ENCODE assay signal across 26 mouse cellular contexts in genomic region chr7:46879851-46880250, GRCm38 (mm10). TPM values are rescaled to one million over a fixed set of nuclear protein-coding genes. Genes with fewer than 3 reads are reported as not detected.
DNase-seq lines count a peak whose midpoint lies in the region; ATAC-seq and TF ChIP-seq lines count a peak whose summit lies in the region.
"Had no signal": no experiment of that assay in that cellular context is flagged by ENCODE, and none has a peak within 500 bp of the region (broad histone marks: within the 10 kb centered on the region; RNA-seq: fewer than 3 reads in every experiment).

No protein-coding gene starts in this region.

- no peak overlapping the region for H3K27ac ChIP-seq in hindbrain, postnatal 0 days
- no peak overlapping the region for H3K27ac ChIP-seq in hindbrain, embryonic 12.5 days
- H3K27ac ChIP-seq: heart, adult 2 months; hindbrain, embryonic 13.5 days; intestine, embryonic 15.5 days; layer of hippocampus, adult 2 months; limb, embryonic 12.5 days; liver, embryonic 14.5 days; midbrain, embryonic 15.5 days had no signal

- 87% methylated on average over 5 of the region's 5 CpGs for WGBS in hindbrain, postnatal 0 days
- WGBS in hindbrain, embryonic 12.5 days = 95% methylated on average over 5 of the region's 5 CpGs

- no peak overlapping the region for H3K4me2 ChIP-seq in hindbrain, postnatal 0 days (ENCODE audit: low read depth, low read length)
- H3K4me2 ChIP-seq in hindbrain, embryonic 12.5 days (replicated peaks) = no peak overlapping the region
- H3K4me2 ChIP-seq: hindbrain, embryonic 13.5 days; intestine, embryonic 15.5 days; limb, embryonic 12.5 days; midbrain, embryonic 15.5 days had no signal

- no peak overlapping the region for H3K4me3 ChIP-seq in hindbrain, postnatal 0 days (ENCODE audit: low read length)
- H3K4me3 ChIP-seq in hindbrain, embryonic 12.5 days = no peak overlapping the region
- H3K4me3 ChIP-seq: erythroblast, embryonic 14.5 days; heart, adult 2 months; hindbrain, embryonic 13.5 days; intestine, embryonic 15.5 days; layer of hippocampus, adult 2 months; limb, embryonic 12.5 days; megakaryocyte, embryonic 14.5 days; midbrain, embryonic 15.5 days had no signal

- no peaks in the 10 kb centered on the region for H3K36me3 ChIP-seq in hindbrain, postnatal 0 days (ENCODE audit: insufficient read depth, low read length)
- peaks cover 5% of the 10 kb centered on the region; the same call in 1 of the 2 replicates for H3K36me3 ChIP-seq in hindbrain, embryonic 12.5 days
- H3K36me3 ChIP-seq: intestine, embryonic 15.5 days had no signal

- ATAC-seq in hindbrain, postnatal 0 days = no peak
- no peak for ATAC-seq in hindbrain, embryonic 12.5 days (ENCODE audit: low FRiP score)
- ATAC-seq in granulocyte monocyte progenitor cell, adult 5-6 weeks (replicated peaks; ENCODE audit: poor library complexity, severe bottlenecking) = no peak
- ATAC-seq: activated CD4-positive, CD25-positive, alpha-beta regulatory T cell, adult 4 months; forebrain, postnatal 0 days; intestine, embryonic 15.5 days; midbrain, embryonic 15.5 days had no signal

- no peaks in the 10 kb centered on the region for H3K4me1 ChIP-seq in hindbrain, postnatal 0 days (ENCODE audit: insufficient read depth, low read length)
- H3K4me1 ChIP-seq in hindbrain, embryonic 12.5 days = no peaks in the 10 kb centered on the region
- H3K4me1 ChIP-seq: hindbrain, embryonic 13.5 days; intestine, embryonic 15.5 days; limb, embryonic 12.5 days; midbrain, embryonic 15.5 days had no signal

- no peaks in the 10 kb centered on the region for H3K9me3 ChIP-seq in hindbrain, postnatal 0 days (ENCODE audit: low read length)
- no peaks in the 10 kb centered on the region for H3K9me3 ChIP-seq in hindbrain, embryonic 12.5 days (replicated peaks)
- H3K9me3 ChIP-seq: hindbrain, embryonic 13.5 days; intestine, embryonic 15.5 days; limb, embryonic 12.5 days; megakaryocyte, embryonic 14.5 days; midbrain, embryonic 15.5 days had no signal

- H3K27me3 ChIP-seq in hindbrain, postnatal 0 days (ENCODE audit: insufficient read depth, low read length) = no peaks in the 10 kb centered on the region
- H3K27me3 ChIP-seq in hindbrain, embryonic 12.5 days = no peaks in the 10 kb centered on the region
- H3K27me3 ChIP-seq: hindbrain, embryonic 13.5 days; intestine, embryonic 15.5 days; limb, embryonic 12.5 days; megakaryocyte, embryonic 14.5 days; midbrain, embryonic 15.5 days had no signal

- TF ChIP-seq CTCF in hindbrain, postnatal 0 days (IDR thresholded peaks at IDR 0.05; ENCODE audit: low read depth) = no peak

- no peak overlapping the region for H3K9ac ChIP-seq in hindbrain, postnatal 0 days (replicated peaks; ENCODE audit: low read length)
- H3K9ac ChIP-seq in hindbrain, embryonic 12.5 days = no peak overlapping the region
- H3K9ac ChIP-seq: forebrain, postnatal 0 days; hindbrain, embryonic 13.5 days; intestine, embryonic 15.5 days; limb, embryonic 12.5 days; liver, embryonic 14.5 days; midbrain, embryonic 15.5 days had no signal

- peak; percentile 18 for DNase-seq in adrenal gland, postnatal 10 days
- DNase-seq in adrenal gland, adult 8-10 months = no peak
- peak; percentile 10 for DNase-seq in hindbrain, postnatal 0 days (ENCODE audit: low spot score)
- peak; percentile 34 for DNase-seq in retina, postnatal 1 day
- DNase-seq in retina, embryonic 14.5 days (ENCODE audit: low spot score) = no peak
- no peak for DNase-seq in T-cell, adult 2 months (ENCODE audit: low spot score)
- DNase-seq: cerebellum, postnatal 36 days; forebrain, postnatal 0 days; heart, adult 2 months; lung, postnatal 14 days had no signal

RNA-seq across cellular contexts. Expression of gene Ldhc, which starts 18.8 kb away (rescaled TPM):
- not detected for total RNA-seq in adrenal gland, postnatal 10 days (2021)
- not detected for total RNA-seq in adrenal gland, adult 8-10 months (2022)
- not detected in 2 replicates for total RNA-seq in hindbrain, postnatal 0 days (2014; rRNA removed)
- 0.15 and 0.26 TPM in 2 replicates for polyA plus RNA-seq in hindbrain, postnatal 0 days (2015; fragmentation: Nextera tagmentation; extraction: Ambion mirVana)
- polyA plus RNA-seq in hindbrain, embryonic 12.5 days (2016; fragmentation: Nextera tagmentation; extraction: Ambion mirVana) = 0.36 TPM in 1 of 2 replicates, not detected in the other
- 3.5 TPM in 1 of 2 replicates, not detected in the other for total RNA-seq in granulocyte monocyte progenitor cell, adult 5-6 weeks (2014; fragmentation: Nextera tagmentation)
- 1.2 TPM in 1 of 2 replicates, not detected in the other for total RNA-seq in granulocyte monocyte progenitor cell, adult 5-6 weeks (2017)
- total RNA-seq: forebrain, postnatal 0 days; gastrocnemius, adult 18-20 months; heart, adult 2 months; layer of hippocampus, adult 2 months; left cerebral cortex, adult 18-20 months had no signal
- polyA plus RNA-seq: activated CD4-positive, CD25-positive, alpha-beta regulatory T cell, adult 4 months; forebrain, postnatal 0 days; heart, postnatal 0 days; intestine, embryonic 15.5 days; limb, embryonic 12.5 days; stomach, embryonic 16.5 days; thymus, postnatal 0 days had no signal

RNA-seq across cellular contexts. Expression of gene Ldha, which starts 38.6 kb away (rescaled TPM):
- total RNA-seq in adrenal gland, postnatal 10 days (2021) = 100 to 1,000 TPM; 693 to 863 TPM
- 100 to 1,000 TPM; 146 to 275 (median 231) TPM for total RNA-seq in adrenal gland, adult 8-10 months (2022)
- 424 and 467 TPM in 2 replicates for total RNA-seq in hindbrain, postnatal 0 days (2014; rRNA removed)
- polyA plus RNA-seq in hindbrain, postnatal 0 days (2015; fragmentation: Nextera tagmentation; extraction: Ambion mirVana) = 747 and 766 TPM in 2 replicates
- 855 and 900 TPM in 2 replicates for polyA plus RNA-seq in hindbrain, embryonic 12.5 days (2016; fragmentation: Nextera tagmentation; extraction: Ambion mirVana)
- total RNA-seq in granulocyte monocyte progenitor cell, adult 5-6 weeks (2014; fragmentation: Nextera tagmentation) = 641 and 708 TPM in 2 replicates
- 507 and 538 TPM in 2 replicates for total RNA-seq in granulocyte monocyte progenitor cell, adult 5-6 weeks (2017)

RNA-seq across cellular contexts. Expression of gene Tsg101, which starts 39.9 kb away (rescaled TPM):
- total RNA-seq in adrenal gland, postnatal 10 days (2021) = 10 to 100 TPM; 68.6 to 69.5 TPM
- total RNA-seq in adrenal gland, adult 8-10 months (2022) = 10 to 100 TPM; 72.4 to 91.6 (median 78.7) TPM
- 83.7 and 105 TPM in 2 replicates for total RNA-seq in hindbrain, postnatal 0 days (2014; rRNA removed)
- 272 and 279 TPM in 2 replicates for polyA plus RNA-seq in hindbrain, postnatal 0 days (2015; fragmentation: Nextera tagmentation; extraction: Ambion mirVana)
- 310 and 346 TPM in 2 replicates for polyA plus RNA-seq in hindbrain, embryonic 12.5 days (2016; fragmentation: Nextera tagmentation; extraction: Ambion mirVana)
- 79.0 and 140 TPM in 2 replicates for total RNA-seq in granulocyte monocyte progenitor cell, adult 5-6 weeks (2014; fragmentation: Nextera tagmentation)
- total RNA-seq in granulocyte monocyte progenitor cell, adult 5-6 weeks (2017) = 33.1 and 43.8 TPM in 2 replicates

Comparison
In these comparisons a context has a peak if more than half of its experiments do, and no peak if none do; other contexts are left out.
1. DNase-seq: peak in adrenal gland, postnatal 10 days (single experiment), hindbrain, postnatal 0 days (single experiment) and retina, postnatal 1 day (single experiment); none in adrenal gland, adult 8-10 months (single experiment), retina, embryonic 14.5 days (single experiment) and T-cell, adult 2 months (single experiment).